Mouse (Mus musculus) cerebellum, adult 2 months (tissue): ENCODE measurements around the gene Eif4h.

ENCODE experiments used
- CTCF ChIP-seq: fragments of 200-500 bp; IDR thresholded peaks from 2 replicates; pipeline ENCODE4 v1.5.1; 2011; ENCODE audit warnings: low read depth, mild to moderate bottlenecking, control low read depth, low read length, moderate library complexity, borderline replicate concordance; ENCODE audit not compliant: insufficient read depth
- POLR2A ChIP-seq: fragments of 200-500 bp; IDR thresholded peaks from 2 replicates; pipeline ENCODE4 v1.6.1; 2011; ENCODE audit warnings: low read length, control low read depth, borderline replicate concordance; ENCODE audit not compliant: insufficient read depth

- TF ChIP-seq CTCF (no peak), POLR2A (no peak)
Observed at GRCm38 (mm10) chr5:134583884-134584213, 55.4 kb downstream of the Eif4h start.
